Mouse (Mus musculus) frontal cortex, postnatal 10 days (tissue): Measurements from ENCODE around the gene Olig2.

Experiments
- DNase-seq, 2 experiments: peaks; one replicate each; pipeline ENCODE4 v3.0.0; 2022; ENCODE audit warnings: low spot score in 2 of 2, mixed read lengths in 1 of 2

Gene Olig2

GRCm38 (mm10) chr16:91270212-91270971 is 45.1 kb downstream of the Olig2 start:
- DNase-seq, result peak; percentile 37

GRCm38 (mm10) chr16:91270982-91271549 is 45.8 kb downstream of the Olig2 start:
- no peak for DNase-seq

GRCm38 (mm10) chr16:91271634-91272033 is 46.4 kb downstream of the Olig2 start:
- DNase-seq, result no peak
